Mouse (Mus musculus): ENCODE data around the gene Gigyf2. TPM values are rescaled to one million over a fixed set of nuclear protein-coding genes. Genes with fewer than 3 reads are reported as not detected.

Gene Gigyf2
- total and polyA plus RNA-seq, 2 experiments from 2014 or later = 18.7 to 19.9 TPM

DNA sequence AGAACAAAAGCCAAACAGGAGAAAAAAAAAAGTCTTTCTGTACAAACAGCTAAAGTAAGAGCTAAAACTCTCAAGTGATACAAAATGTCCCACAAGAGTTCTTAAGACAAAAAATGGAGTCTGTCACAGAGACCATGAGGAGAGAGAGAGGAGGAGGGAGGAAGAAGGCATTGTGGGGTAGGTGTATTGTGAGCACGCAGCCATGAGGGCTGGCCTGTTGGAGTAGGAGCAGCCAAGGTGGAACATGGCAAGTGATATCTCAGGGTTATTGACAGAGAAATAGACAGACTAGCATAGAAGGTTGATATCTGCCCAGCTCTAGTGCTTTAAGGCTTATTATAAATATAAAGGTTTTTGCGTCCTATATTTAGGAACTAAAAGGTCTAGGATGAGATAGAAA lies 14.1 kb upstream of the Gigyf2 start:
- Histone ChIP-seq H3K9ac (replicated peaks; ENCODE audit: low read depth, low read length) (no peak overlapping the region), H3K4me1 (ENCODE audit: control insufficient read depth, insufficient read depth) (no peaks in the 10 kb centered on the region), H3K4me3 (ENCODE audit: low read depth, low read length) (no peak overlapping the region), H3K4me2 (ENCODE audit: low read depth, low read length) (no peak overlapping the region), H3K9me3 (replicated peaks; ENCODE audit: control insufficient read depth, low read length) (no peaks in the 10 kb centered on the region), H3K36me3 (replicated peaks; ENCODE audit: control insufficient read depth, insufficient read depth, low read length) (no peaks in the 10 kb centered on the region), H3K27ac (ENCODE audit: low read depth) (no peak overlapping the region), H3K27me3 (ENCODE audit: control insufficient read depth, insufficient read depth, low read length) (no peaks in the 10 kb centered on the region)
- ATAC-seq (ENCODE audit: insufficient read depth, low read depth) (no peak), DNase-seq (ENCODE audit: low spot score) (no peak)
- TF ChIP-seq EP300 (IDR thresholded peaks at IDR 0.05; ENCODE audit: low read depth) (no peak), CTCF (IDR thresholded peaks at IDR 0.05; ENCODE audit: low read depth) (no peak)
- 79% methylated on average over 2 of the region's 2 CpGs for WGBS

DNA sequence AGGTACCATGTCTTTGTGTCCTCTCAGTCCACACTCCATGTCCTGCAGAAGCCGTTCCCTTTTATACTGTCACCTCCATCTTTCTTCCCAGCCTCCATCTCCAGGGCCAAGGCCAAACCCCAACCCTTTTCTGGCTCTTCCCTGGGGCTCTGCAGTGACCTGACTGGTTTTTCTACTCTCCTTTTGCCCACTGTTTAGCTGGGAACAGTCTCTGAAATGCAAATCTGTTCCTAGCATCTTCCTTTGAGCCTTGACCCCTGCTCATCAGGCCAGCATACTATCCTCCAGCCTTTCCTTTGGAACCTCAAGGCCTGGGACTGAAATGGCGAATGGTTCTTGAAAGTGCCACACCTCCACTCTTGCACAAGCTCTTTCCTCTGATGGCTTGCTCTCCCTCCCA lies 13.7 kb upstream of the Gigyf2 start:
- Histone ChIP-seq H3K4me1 (ENCODE audit: control insufficient read depth, insufficient read depth) (no peaks in the 10 kb centered on the region), H3K9me3 (replicated peaks; ENCODE audit: control insufficient read depth, low read length) (no peaks in the 10 kb centered on the region), H3K27me3 (ENCODE audit: control insufficient read depth, insufficient read depth, low read length) (no peaks in the 10 kb centered on the region), H3K36me3 (replicated peaks; ENCODE audit: control insufficient read depth, insufficient read depth, low read length) (no peaks in the 10 kb centered on the region), H3K4me2 (ENCODE audit: low read depth, low read length) (no peak overlapping the region), H3K27ac (ENCODE audit: low read depth) (no peak overlapping the region), H3K9ac (replicated peaks; ENCODE audit: low read depth, low read length) (no peak overlapping the region), H3K4me3 (ENCODE audit: low read depth, low read length) (no peak overlapping the region)
- TF ChIP-seq CTCF (IDR thresholded peaks at IDR 0.05; ENCODE audit: low read depth) (no peak), EP300 (IDR thresholded peaks at IDR 0.05; ENCODE audit: low read depth) (no peak)
- ATAC-seq (ENCODE audit: insufficient read depth, low read depth) (no peak), DNase-seq (ENCODE audit: low spot score) (no peak)
- WGBS = 91% methylated on average over 2 of the region's 2 CpGs

DNA sequence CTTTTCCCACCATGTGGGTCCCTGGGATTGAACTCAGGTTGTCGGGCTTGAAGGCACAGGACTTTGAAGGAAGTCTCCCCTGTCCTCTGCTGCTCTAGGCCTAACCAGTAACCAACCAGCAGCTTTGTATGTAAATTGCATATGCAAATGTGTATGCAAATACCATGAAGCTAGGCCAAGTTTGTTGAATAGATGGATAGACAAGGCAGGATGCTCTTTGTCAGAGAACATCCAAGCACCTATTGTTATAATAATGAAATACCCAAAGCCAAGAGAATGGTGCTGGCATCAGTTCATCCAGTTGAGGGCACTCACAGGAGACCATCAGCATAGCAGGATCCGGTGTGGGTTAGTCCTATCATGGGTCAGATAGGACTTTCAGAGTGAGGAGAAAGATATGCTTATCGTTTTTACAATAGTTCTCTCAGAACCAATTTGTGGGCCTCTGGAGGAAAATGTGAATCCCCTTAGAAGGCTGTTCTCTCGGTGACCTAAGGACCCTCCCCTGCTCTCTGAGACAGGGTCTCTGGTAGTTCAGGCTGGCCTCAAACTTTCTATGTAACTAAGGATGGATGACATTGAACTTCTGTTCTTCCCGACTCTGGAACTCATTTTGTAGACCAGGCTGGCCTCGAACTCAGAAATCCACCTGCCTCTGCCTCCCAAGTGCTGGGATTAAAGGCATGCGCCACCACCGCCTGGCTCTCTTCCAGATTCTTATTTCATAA lies 12.8 kb upstream of the Gigyf2 start:
- H3K27ac ChIP-seq (ENCODE audit: low read depth) = no peak overlapping the region
- no peaks in the 10 kb centered on the region for H3K27me3 ChIP-seq (ENCODE audit: control insufficient read depth, insufficient read depth, low read length)
- no peaks in the 10 kb centered on the region for H3K4me1 ChIP-seq (ENCODE audit: control insufficient read depth, insufficient read depth)
- no peak overlapping the region for H3K4me2 ChIP-seq (ENCODE audit: low read depth, low read length)
- ATAC-seq (ENCODE audit: insufficient read depth, low read depth) (no peak), DNase-seq (ENCODE audit: low spot score) (no peak)
- H3K9ac ChIP-seq (replicated peaks; ENCODE audit: low read depth, low read length) = no peak overlapping the region
- TF ChIP-seq EP300 (IDR thresholded peaks at IDR 0.05; ENCODE audit: low read depth) (no peak), CTCF (IDR thresholded peaks at IDR 0.05; ENCODE audit: low read depth) (no peak)
- H3K36me3 ChIP-seq (replicated peaks; ENCODE audit: control insufficient read depth, insufficient read depth, low read length) = no peaks in the 10 kb centered on the region
- no peaks in the 10 kb centered on the region for H3K9me3 ChIP-seq (replicated peaks; ENCODE audit: control insufficient read depth, low read length)
- H3K4me3 ChIP-seq (ENCODE audit: low read depth, low read length) = no peak overlapping the region
- 83% methylated on average over 8 of the region's 8 CpGs for WGBS

DNA sequence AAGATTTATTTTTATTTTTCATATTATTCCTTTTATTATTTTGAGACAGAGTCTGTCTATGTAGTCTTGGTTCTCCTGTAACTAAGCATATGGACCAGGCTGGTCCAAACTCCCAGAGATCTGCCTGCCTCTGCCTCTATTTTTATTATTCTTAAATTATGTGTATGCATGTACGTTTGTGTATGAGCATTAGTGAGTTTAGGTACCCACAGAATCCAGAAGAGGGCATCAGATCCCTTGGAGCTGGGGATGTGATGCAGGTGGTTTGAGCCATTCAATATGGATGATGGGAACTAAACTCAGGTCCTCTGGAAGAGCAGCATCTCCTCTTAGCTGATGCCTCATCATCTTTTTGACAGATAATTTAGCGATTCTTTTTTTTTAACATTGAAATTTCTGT lies 11.4 kb upstream of the Gigyf2 start:
- no peak overlapping the region for H3K4me2 ChIP-seq (ENCODE audit: low read depth, low read length)
- no peaks in the 10 kb centered on the region for H3K27me3 ChIP-seq (ENCODE audit: control insufficient read depth, insufficient read depth, low read length)
- 87% methylated on average over 2 of the region's 2 CpGs for WGBS
- H3K27ac ChIP-seq (ENCODE audit: low read depth) = no peak overlapping the region
- H3K36me3 ChIP-seq (replicated peaks; ENCODE audit: control insufficient read depth, insufficient read depth, low read length) = no peaks in the 10 kb centered on the region
- H3K4me1 ChIP-seq (ENCODE audit: control insufficient read depth, insufficient read depth) = no peaks in the 10 kb centered on the region
- no peak for TF ChIP-seq CTCF (IDR thresholded peaks at IDR 0.05; ENCODE audit: low read depth)
- TF ChIP-seq EP300 (IDR thresholded peaks at IDR 0.05; ENCODE audit: low read depth) = no peak
- H3K9ac ChIP-seq (replicated peaks; ENCODE audit: low read depth, low read length) = no peak overlapping the region
- no peak overlapping the region for H3K4me3 ChIP-seq (ENCODE audit: low read depth, low read length)
- peaks cover 4% of the 10 kb centered on the region for H3K9me3 ChIP-seq (replicated peaks; ENCODE audit: control insufficient read depth, low read length)
- DNase-seq (ENCODE audit: low spot score) (no peak), ATAC-seq (ENCODE audit: insufficient read depth, low read depth) (no peak)

GRCm38 (mm10) chr1:87315894-87316293 lies 10.9 kb upstream of the Gigyf2 start:
- TF ChIP-seq EP300 (IDR thresholded peaks at IDR 0.05; ENCODE audit: low read depth) = no peak
- no peak for TF ChIP-seq CTCF (IDR thresholded peaks at IDR 0.05; ENCODE audit: low read depth)
- no peak overlapping the region for H3K27ac ChIP-seq (ENCODE audit: low read depth)
- no peaks in the 10 kb centered on the region for H3K27me3 ChIP-seq (ENCODE audit: control insufficient read depth, insufficient read depth, low read length)
- H3K4me2 ChIP-seq (ENCODE audit: low read depth, low read length) = no peak overlapping the region
- peaks cover 8% of the 10 kb centered on the region for H3K9me3 ChIP-seq (replicated peaks; ENCODE audit: control insufficient read depth, low read length)
- H3K9ac ChIP-seq (replicated peaks; ENCODE audit: low read depth, low read length) = no peak overlapping the region
- 61% methylated on average over 2 of the region's 2 CpGs for WGBS
- H3K36me3 ChIP-seq (replicated peaks; ENCODE audit: control insufficient read depth, insufficient read depth, low read length) = no peaks in the 10 kb centered on the region
- DNase-seq (ENCODE audit: low spot score) (no peak), ATAC-seq (ENCODE audit: insufficient read depth, low read depth) (no peak)
- no peaks in the 10 kb centered on the region for H3K4me1 ChIP-seq (ENCODE audit: control insufficient read depth, insufficient read depth)
- no peak overlapping the region for H3K4me3 ChIP-seq (ENCODE audit: low read depth, low read length)

DNA sequence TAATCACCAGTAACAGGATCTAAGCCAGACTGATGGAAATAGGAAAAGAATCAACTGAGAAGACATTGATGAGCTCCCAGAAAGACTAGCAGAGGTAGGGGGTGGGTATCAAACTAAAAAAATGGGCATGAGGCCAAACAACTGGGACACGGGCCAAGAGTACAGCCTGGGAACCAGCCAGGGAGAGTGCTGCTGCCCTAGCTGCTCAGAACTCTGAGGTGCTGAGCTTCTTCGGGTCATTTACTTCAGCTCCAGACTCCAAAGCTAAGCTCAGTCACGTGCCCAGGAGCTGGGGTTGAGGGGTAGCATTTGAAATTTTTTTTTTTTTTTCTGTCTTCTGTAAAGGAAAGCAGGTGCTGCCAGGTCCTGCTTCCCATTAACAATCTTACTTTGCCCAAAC lies 10.1 kb upstream of the Gigyf2 start:
- ATAC-seq (ENCODE audit: insufficient read depth, low read depth) (0 out of 2 replicates have a peak, but pooled peaks have one; percentile 27), DNase-seq (ENCODE audit: low spot score) (no peak)
- Histone ChIP-seq H3K4me3 (ENCODE audit: low read depth, low read length) (no peak overlapping the region), H3K4me1 (ENCODE audit: control insufficient read depth, insufficient read depth) (no peaks in the 10 kb centered on the region), H3K9ac (replicated peaks; ENCODE audit: low read depth, low read length) (no peak overlapping the region), H3K27me3 (ENCODE audit: control insufficient read depth, insufficient read depth, low read length) (no peaks in the 10 kb centered on the region), H3K4me2 (ENCODE audit: low read depth, low read length) (no peak overlapping the region), H3K36me3 (replicated peaks; ENCODE audit: control insufficient read depth, insufficient read depth, low read length) (no peaks in the 10 kb centered on the region), H3K27ac (ENCODE audit: low read depth) (no peak overlapping the region), H3K9me3 (replicated peaks; ENCODE audit: control insufficient read depth, low read length) (peaks cover 13% of the 10 kb centered on the region)
- 9% methylated on average over 3 of the region's 3 CpGs for WGBS
- TF ChIP-seq EP300 (IDR thresholded peaks at IDR 0.05; ENCODE audit: low read depth) (no peak), CTCF (IDR thresholded peaks at IDR 0.05; ENCODE audit: low read depth) (no peak)
